Comparison of ENCODE assay signal across 16 mouse cellular contexts in genomic region chr8:126813621-126814020, GRCm38 (mm10).
DNase-seq lines count a peak whose midpoint lies in the region; ATAC-seq and TF ChIP-seq lines count a peak whose summit lies in the region.
"Had no signal": no experiment of that assay in that cellular context is flagged by ENCODE, and none has a peak within 500 bp of the region (broad histone marks: within the 10 kb centered on the region; RNA-seq: fewer than 3 reads in every experiment).

No protein-coding gene starts in this region.

- H3K27me3 ChIP-seq in splenic B cell, adult 2 months (ENCODE audit: control insufficient read depth, insufficient read depth, low read length, poor library complexity, severe bottlenecking): no peaks in the 10 kb centered on the region
- no peaks in the 10 kb centered on the region for H3K27me3 ChIP-seq in forebrain, embryonic 11.5 days (ENCODE audit: control insufficient read depth, insufficient read depth, low read length)
- H3K27me3 ChIP-seq: hindbrain, embryonic 15.5 days had no signal

- no peak overlapping the region for H3K4me2 ChIP-seq in forebrain, embryonic 11.5 days (ENCODE audit: low read depth, low read length, severe bottlenecking)
- H3K4me2 ChIP-seq: hindbrain, embryonic 15.5 days; midbrain, embryonic 11.5 days had no signal

- peak; percentile 52 for DNase-seq in CD4-positive, CD25-positive, alpha-beta regulatory T cell, adult 2 months (ENCODE audit: low read depth, low spot score)
- no peak for DNase-seq in layer of hippocampus, adult 2 months (ENCODE audit: low spot score in 2 of 2)
- no peak for DNase-seq in layer of hippocampus, postnatal 36 days
- DNase-seq in thymus, postnatal 25 days: peak; percentile 32
- no peak for DNase-seq in thymus, adult 18-20 months
- peak; percentile 43 for DNase-seq in splenic B cell, adult 2 months (ENCODE audit: low read depth, low spot score)
- DNase-seq in forebrain, embryonic 11.5 days (ENCODE audit: low spot score): no peak
- DNase-seq: adrenal gland, postnatal 14 days; cerebellum, postnatal 25 days; heart, adult 18-20 months; layer of hippocampus, adult 9-11 months; left cerebral cortex, postnatal 4 days; lung, adult 18-20 months had no signal

- H3K27ac ChIP-seq in layer of hippocampus, adult 2 months: no peak overlapping the region
- no peak overlapping the region for H3K27ac ChIP-seq in forebrain, embryonic 11.5 days (ENCODE audit: low read depth, low read length)
- H3K27ac ChIP-seq: hindbrain, embryonic 15.5 days had no signal

- no peaks in the 10 kb centered on the region; the same call in 1 of the 2 replicates for H3K9me3 ChIP-seq in forebrain, embryonic 11.5 days (ENCODE audit: control insufficient read depth, low read length)
- H3K9me3 ChIP-seq: hindbrain, embryonic 15.5 days had no signal

- H3K4me3 ChIP-seq in layer of hippocampus, adult 2 months: no peak overlapping the region
- H3K4me3 ChIP-seq in forebrain, embryonic 11.5 days (ENCODE audit: low read depth, low read length): no peak overlapping the region
- H3K4me3 ChIP-seq: hindbrain, embryonic 15.5 days had no signal

- H3K36me3 ChIP-seq in splenic B cell, adult 2 months (ENCODE audit: control insufficient read depth, insufficient read depth, low read length, poor library complexity, severe bottlenecking): no peaks in the 10 kb centered on the region
- no peaks in the 10 kb centered on the region for H3K36me3 ChIP-seq in forebrain, embryonic 11.5 days (ENCODE audit: control insufficient read depth, insufficient read depth, low read length)
- H3K36me3 ChIP-seq: hindbrain, embryonic 15.5 days had no signal

- 74% methylated on average over 4 of the region's 4 CpGs for WGBS in forebrain, embryonic 11.5 days

- H3K4me1 ChIP-seq in forebrain, embryonic 11.5 days (replicated peaks; ENCODE audit: control insufficient read depth, insufficient read depth, low read length): no peaks in the 10 kb centered on the region
- H3K4me1 ChIP-seq: hindbrain, embryonic 15.5 days had no signal

- peak; percentile 62 for TF ChIP-seq CTCF in layer of hippocampus, adult 2 months (conservative IDR thresholded peaks at IDR 0.05)

- ATAC-seq in CD4-positive, CD25-positive, alpha-beta regulatory T cell, adult 4 months: no peak
- ATAC-seq in forebrain, embryonic 11.5 days (replicated peaks; ENCODE audit: low FRiP score): no peak

- no peak overlapping the region for H3K9ac ChIP-seq in forebrain, embryonic 11.5 days (ENCODE audit: low read length)
- H3K9ac ChIP-seq: hindbrain, embryonic 15.5 days had no signal

Comparison
In these comparisons a context has a peak if more than half of its experiments do, and no peak if none do; other contexts are left out.
1. DNase-seq: peak in CD4-positive, CD25-positive, alpha-beta regulatory T cell, adult 2 months (single experiment), thymus, postnatal 25 days (single experiment) and splenic B cell, adult 2 months (single experiment); none in layer of hippocampus, adult 2 months (0 of 2), layer of hippocampus, postnatal 36 days (0 of 2), thymus, adult 18-20 months (0 of 2) and forebrain, embryonic 11.5 days (single experiment).